Mouse (Mus musculus) testis, adult 2 months (tissue): ENCODE results near the gene Ccdc149. TPM values are rescaled to one million over a fixed set of nuclear protein-coding genes. Genes with fewer than 3 reads are reported as not detected.
A peak's percentile ranks its signal among the peaks of the same experiment; 100 is the strongest.

Source experiments
- H3K27ac ChIP-seq: fragments of 200-500 bp; 2 replicates; pipeline ENCODE4 v1.5.1; 2012; ENCODE audit warnings: low read depth, low read length; ENCODE audit not compliant: control insufficient read depth, insufficient read depth
- H3K27me3 ChIP-seq: fragments of 200-500 bp; 2 replicates; pipeline ENCODE4 v1.6.1; 2012; ENCODE audit warnings: mild to moderate bottlenecking, low read length, moderate library complexity; ENCODE audit not compliant: control insufficient read depth, insufficient read depth
- H3K36me3 ChIP-seq: fragments of 200-500 bp; 2 replicates; pipeline ENCODE4 v1.6.1; 2012; ENCODE audit warnings: mild to moderate bottlenecking, low read length; ENCODE audit not compliant: control insufficient read depth, insufficient read depth
- H3K4me1 ChIP-seq: fragments of 200-500 bp; 2 replicates; pipeline ENCODE4 v1.6.1; 2012; ENCODE audit warnings: low read length; ENCODE audit not compliant: control insufficient read depth, insufficient read depth
- H3K4me3 ChIP-seq: fragments of 200-500 bp; 2 replicates; pipeline ENCODE4 v1.5.1; 2012; ENCODE audit warnings: low read depth, mild to moderate bottlenecking, low read length, moderate library complexity, mixed read lengths; ENCODE audit not compliant: control insufficient read depth
- CTCF ChIP-seq: fragments of 200-500 bp; IDR thresholded peaks from 2 replicates; pipeline ENCODE4 v1.5.1; 2012; ENCODE audit warnings: low read depth, mild to moderate bottlenecking, inconsistent platforms, low read length, moderate library complexity; ENCODE audit not compliant: control insufficient read depth, insufficient read depth, insufficient replicate concordance
- POLR2A ChIP-seq: fragments of 200-500 bp; IDR thresholded peaks from 2 replicates; pipeline ENCODE4 v1.6.1; 2012; ENCODE audit warnings: low read depth, mild to moderate bottlenecking, inconsistent platforms, low read length, moderate library complexity; ENCODE audit not compliant: control insufficient read depth
- polyA plus RNA-seq: library from polyadenylated mRNA; depleted of rRNA; stranded (reverse); fragments of >200 nt; gene quantifications from 2 replicates; pipeline ENCODE4 v1.2.3, GENCODE M21; 2012

The Ccdc149 gene
- polyA plus RNA-seq, 1 experiment = 0.52 TPM

GRCm38 (mm10) chr5:52504148-52504547 is 32.8 kb upstream of the Ccdc149 start:
- H3K27ac ChIP-seq = no peak overlapping the region
- H3K4me1 ChIP-seq = peaks cover 4% of the 10 kb centered on the region
- H3K4me3 ChIP-seq = peak overlapping the region; percentile 25
- peak; percentile 45; the same call in 1 of the 2 replicates for TF ChIP-seq POLR2A
- TF ChIP-seq CTCF = no peak
- H3K27me3 ChIP-seq = no peaks in the 10 kb centered on the region
- no peaks in the 10 kb centered on the region for H3K36me3 ChIP-seq

- H3K27ac ChIP-seq = no peak overlapping the region
- H3K4me1 ChIP-seq = no peaks in the 10 kb centered on the region
- H3K4me3 ChIP-seq = no peak overlapping the region
- no peak for TF ChIP-seq CTCF
- no peak for TF ChIP-seq POLR2A
- no peaks in the 10 kb centered on the region for H3K27me3 ChIP-seq
- no peaks in the 10 kb centered on the region for H3K36me3 ChIP-seq
Observed at GRCm38 (mm10) chr5:52495671-52496070, 24.4 kb upstream of the Ccdc149 start.

GRCm38 (mm10) chr5:52491496-52491895 is 20.2 kb upstream of the Ccdc149 start:
- no peaks in the 10 kb centered on the region for H3K36me3 ChIP-seq
- no peak overlapping the region for H3K27ac ChIP-seq
- no peaks in the 10 kb centered on the region for H3K27me3 ChIP-seq
- TF ChIP-seq CTCF = no peak
- TF ChIP-seq POLR2A = no peak
- no peaks in the 10 kb centered on the region for H3K4me1 ChIP-seq
- H3K4me3 ChIP-seq = no peak overlapping the region

GRCm38 (mm10) chr5:52487559-52488430 is 16.5 kb upstream of the Ccdc149 start:
- TF ChIP-seq CTCF = no peak
- TF ChIP-seq POLR2A = no peak
- Histone ChIP-seq H3K4me3 (no peak overlapping the region), H3K36me3 (no peaks in the 10 kb centered on the region), H3K4me1 (no peaks in the 10 kb centered on the region), H3K27ac (no peak overlapping the region), H3K27me3 (no peaks in the 10 kb centered on the region)

DNA sequence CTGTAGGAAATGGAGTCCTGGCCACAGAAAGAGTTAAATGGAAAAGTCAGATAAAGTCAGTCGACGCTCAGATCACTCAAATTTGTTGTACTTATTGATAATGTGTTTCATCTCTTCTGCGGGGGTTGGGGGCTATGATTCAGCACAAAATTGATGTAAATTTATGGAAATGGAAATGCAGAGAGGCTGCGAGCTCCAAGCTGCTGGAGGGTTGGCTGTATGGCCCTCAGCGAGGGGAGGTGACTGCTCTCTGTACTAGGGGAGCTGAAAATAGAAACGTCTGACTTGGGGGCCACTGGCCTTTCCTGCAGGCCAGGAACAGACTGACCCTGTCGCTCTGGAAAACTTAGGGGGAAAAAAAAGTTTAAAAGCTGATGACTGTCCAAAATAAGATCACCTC is 5.5 kb upstream of the Ccdc149 start:
- TF ChIP-seq CTCF (no peak), POLR2A (no peak)
- no peak overlapping the region for H3K4me3 ChIP-seq
- H3K27ac ChIP-seq = no peak overlapping the region
- H3K36me3 ChIP-seq = no peaks in the 10 kb centered on the region
- H3K27me3 ChIP-seq = no peaks in the 10 kb centered on the region
- H3K4me1 ChIP-seq = no peaks in the 10 kb centered on the region

DNA sequence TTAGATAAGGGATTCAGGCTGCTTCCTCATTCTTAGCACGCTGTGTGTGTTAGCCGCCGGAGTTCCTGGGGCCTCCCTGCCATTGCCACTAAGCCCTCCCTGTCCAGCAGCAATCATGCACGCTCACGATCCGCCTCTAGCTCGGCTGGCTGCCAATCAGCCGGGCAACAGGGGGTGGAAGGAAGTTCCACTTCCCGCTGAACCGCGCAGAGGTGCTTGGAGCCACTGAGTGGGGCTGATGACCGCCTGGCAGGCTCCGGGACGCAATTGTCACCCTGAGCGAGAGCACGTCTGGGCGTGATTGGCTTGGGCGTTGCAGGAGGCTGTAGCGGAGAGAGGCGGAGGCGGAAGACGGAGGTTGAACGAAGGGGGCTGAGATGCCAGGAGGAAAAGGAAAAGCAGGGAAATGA is 5.0 kb upstream of the Ccdc149 start:
- Histone ChIP-seq H3K27me3 (no peaks in the 10 kb centered on the region), H3K36me3 (no peaks in the 10 kb centered on the region), H3K4me1 (peaks cover 3% of the 10 kb centered on the region; the same call in 1 of the 2 replicates), H3K27ac (peak overlapping the region; percentile 18; the same call in 1 of the 2 replicates), H3K4me3 (peak overlapping the region; percentile 57)
- TF ChIP-seq POLR2A = no peak
- no peak for TF ChIP-seq CTCF

- no peak overlapping the region for H3K4me3 ChIP-seq
- H3K4me1 ChIP-seq = peaks cover 3% of the 10 kb centered on the region; the same call in 1 of the 2 replicates
- H3K27me3 ChIP-seq = no peaks in the 10 kb centered on the region
- H3K27ac ChIP-seq = no peak overlapping the region
- no peaks in the 10 kb centered on the region for H3K36me3 ChIP-seq
- TF ChIP-seq POLR2A (no peak), CTCF (no peak)
Observed at GRCm38 (mm10) chr5:52473988-52474387, 2.7 kb upstream of the Ccdc149 start.
